Mouse (Mus musculus): ENCODE measurements at regions not wholly inside any gene's neighbourhood (a gene's known extent, or its start where the extent isn't known, plus 50 kb on each side); places are given as distances from the start of the nearest gene placed in this dataset.
"Not testable (repeated sequence)": the region's sequence is repeated elsewhere in the genome, so short reads cannot be mapped to it uniquely, and the experiment has no call there.

DNA sequence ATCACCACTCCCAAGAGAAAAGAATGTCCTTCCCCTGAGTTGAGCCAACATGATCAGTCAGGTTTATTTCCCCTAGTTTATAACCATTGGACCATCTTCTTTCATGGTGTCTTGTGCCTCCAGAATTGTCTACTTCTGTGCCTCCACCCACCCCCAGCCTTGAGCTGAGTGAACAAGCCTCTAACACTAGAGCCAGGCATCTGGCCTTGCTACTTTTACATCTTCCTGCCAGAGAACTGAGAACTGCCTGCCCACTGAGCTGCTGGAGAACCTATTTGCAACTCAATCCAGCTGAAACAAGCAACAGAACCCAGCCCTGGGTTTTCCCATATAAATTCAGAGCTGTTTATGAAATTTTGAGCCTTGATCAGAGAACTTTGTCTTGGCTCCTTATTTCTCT is 444.0 kb downstream of the Epm2a start:
- Histone ChIP-seq H3K9me3 (replicated peaks) (no peaks in the 10 kb centered on the region), H3K4me1 (ENCODE audit: insufficient read depth, low read depth, low read length) (no peaks in the 10 kb centered on the region), H3K27me3 (ENCODE audit: insufficient read depth, low read length) (no peaks in the 10 kb centered on the region), H3K4me3 (ENCODE audit: low read depth, low read length) (no peak overlapping the region), H3K36me3 (replicated peaks) (no peaks in the 10 kb centered on the region)
- no peak for ATAC-seq (ENCODE audit: extremely low read depth, insufficient number of reproducible peaks, low FRiP score, poor library complexity, severe bottlenecking)
- TF ChIP-seq GATA2 (IDR thresholded peaks at IDR 0.05; ENCODE audit: borderline replicate concordance, low read depth, low read length), result no peak
- TF ChIP-seq CTCF (IDR thresholded peaks at IDR 0.05; ENCODE audit: low read depth, low read length), result no peak
- no peak for TF ChIP-seq GATA1 (IDR thresholded peaks at IDR 0.05; ENCODE audit: borderline replicate concordance, low read length)
- DNase-seq (ENCODE audit: low spot score), result no peak

GRCm38 (mm10) chr10:11799510-11799909 is 456.3 kb downstream of the Epm2a start:
- Histone ChIP-seq H3K4me3 (ENCODE audit: low read depth, low read length) (no peak overlapping the region), H3K9me3 (replicated peaks) (no peaks in the 10 kb centered on the region), H3K4me1 (ENCODE audit: insufficient read depth, low read depth, low read length) (no peaks in the 10 kb centered on the region), H3K36me3 (replicated peaks) (no peaks in the 10 kb centered on the region), H3K27me3 (ENCODE audit: insufficient read depth, low read length) (no peaks in the 10 kb centered on the region)
- TF ChIP-seq GATA2 (IDR thresholded peaks at IDR 0.05; ENCODE audit: borderline replicate concordance, low read depth, low read length) (no peak), CTCF (IDR thresholded peaks at IDR 0.05; ENCODE audit: low read depth, low read length) (no peak), POLR2AphosphoS5 (IDR thresholded peaks at IDR 0.05; ENCODE audit: insufficient replicate concordance, low read depth, low read length) (no peak), TAL1 (conservative IDR thresholded peaks at IDR 0.05; ENCODE audit: low read depth, low read length) (no peak), GATA1 (IDR thresholded peaks at IDR 0.05; ENCODE audit: borderline replicate concordance, low read length) (no peak)
- DNase-seq (ENCODE audit: low spot score) (no peak), ATAC-seq (ENCODE audit: extremely low read depth, insufficient number of reproducible peaks, low FRiP score, poor library complexity, severe bottlenecking) (no peak)

- ATAC-seq (ENCODE audit: extremely low read depth, insufficient number of reproducible peaks, low FRiP score, poor library complexity, severe bottlenecking), result not testable (repeated sequence)
Measured at GRCm38 (mm10) chr10:11801372-11802230, 458.4 kb downstream of the Epm2a start.

GRCm38 (mm10) chr10:11809255-11809654 is 466.1 kb downstream of the Epm2a start:
- DNase-seq (ENCODE audit: low spot score) (no peak), ATAC-seq (ENCODE audit: extremely low read depth, insufficient number of reproducible peaks, low FRiP score, poor library complexity, severe bottlenecking) (no peak)
- no peak for TF ChIP-seq TAL1 (conservative IDR thresholded peaks at IDR 0.05; ENCODE audit: low read depth, low read length)
- no peak for TF ChIP-seq POLR2AphosphoS5 (IDR thresholded peaks at IDR 0.05; ENCODE audit: insufficient replicate concordance, low read depth, low read length)
- TF ChIP-seq GATA1 (IDR thresholded peaks at IDR 0.05; ENCODE audit: borderline replicate concordance, low read length), result no peak
- TF ChIP-seq CTCF (IDR thresholded peaks at IDR 0.05; ENCODE audit: low read depth, low read length), result no peak
- TF ChIP-seq GATA2 (IDR thresholded peaks at IDR 0.05; ENCODE audit: borderline replicate concordance, low read depth, low read length), result no peak
- H3K9me3 ChIP-seq (replicated peaks), result no peaks in the 10 kb centered on the region
- no peak overlapping the region for H3K4me3 ChIP-seq (ENCODE audit: low read depth, low read length)
- H3K27me3 ChIP-seq (ENCODE audit: insufficient read depth, low read length), result no peaks in the 10 kb centered on the region
- no peaks in the 10 kb centered on the region for H3K36me3 ChIP-seq (replicated peaks)
- no peaks in the 10 kb centered on the region; the same call in 1 of the 2 replicates for H3K4me1 ChIP-seq (ENCODE audit: insufficient read depth, low read depth, low read length)

More at GRCm38 (mm10) chr10:11801372-11802230, 458.4 kb downstream of the Epm2a start:
- H3K27me3 ChIP-seq (ENCODE audit: insufficient read depth, low read length); H3K4me3 ChIP-seq (ENCODE audit: low read depth, low read length); H3K9me3 ChIP-seq (replicated peaks); DNase-seq (ENCODE audit: low spot score); H3K4me1 ChIP-seq (ENCODE audit: insufficient read depth, low read depth, low read length); H3K36me3 ChIP-seq (replicated peaks): not testable (repeated sequence)

DNA sequence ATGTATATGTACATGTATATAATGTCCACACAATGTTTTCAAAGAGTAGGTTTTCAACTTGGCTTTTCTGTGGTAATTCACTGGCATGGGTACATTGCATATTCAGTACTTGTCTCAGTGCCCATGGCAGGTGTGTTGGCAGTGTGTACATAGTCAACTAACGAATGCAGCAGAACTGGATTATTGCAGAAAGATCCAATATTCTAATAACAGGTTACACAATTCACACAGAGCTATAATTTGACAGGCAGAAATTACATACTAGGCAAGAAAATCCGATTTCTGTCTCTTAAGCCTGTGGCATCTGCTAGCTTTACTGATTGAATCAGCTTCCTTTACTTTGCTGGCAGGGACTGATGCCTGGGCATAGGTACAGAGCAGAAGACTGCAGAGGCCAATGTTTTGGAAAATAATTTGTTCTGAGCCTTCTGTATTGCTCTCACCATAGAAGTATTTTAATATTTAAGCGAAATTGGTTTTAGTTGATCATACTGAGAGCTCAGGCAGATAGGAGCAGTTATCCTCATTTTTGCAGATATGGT is 479.3 kb downstream of the Epm2a start:
- no peak for TF ChIP-seq GATA1 (IDR thresholded peaks at IDR 0.05; ENCODE audit: borderline replicate concordance, low read length)
- TF ChIP-seq TAL1 (conservative IDR thresholded peaks at IDR 0.05; ENCODE audit: low read depth, low read length), result no peak
- TF ChIP-seq POLR2AphosphoS5 (IDR thresholded peaks at IDR 0.05; ENCODE audit: insufficient replicate concordance, low read depth, low read length), result no peak
- DNase-seq (ENCODE audit: low spot score), result no peak
- Histone ChIP-seq H3K9me3 (replicated peaks) (no peaks in the 10 kb centered on the region), H3K4me3 (ENCODE audit: low read depth, low read length) (no peak overlapping the region), H3K4me1 (ENCODE audit: insufficient read depth, low read depth, low read length) (no peaks in the 10 kb centered on the region), H3K27me3 (ENCODE audit: insufficient read depth, low read length) (no peaks in the 10 kb centered on the region), H3K36me3 (replicated peaks) (no peaks in the 10 kb centered on the region)
- ATAC-seq (ENCODE audit: extremely low read depth, insufficient number of reproducible peaks, low FRiP score, poor library complexity, severe bottlenecking), result no peak

GRCm38 (mm10) chr10:11841094-11841493 is 497.9 kb downstream of the Epm2a start:
- Histone ChIP-seq H3K27me3 (ENCODE audit: insufficient read depth, low read length) (no peaks in the 10 kb centered on the region), H3K9me3 (replicated peaks) (no peaks in the 10 kb centered on the region), H3K4me3 (ENCODE audit: low read depth, low read length) (no peak overlapping the region), H3K4me1 (ENCODE audit: insufficient read depth, low read depth, low read length) (no peaks in the 10 kb centered on the region), H3K36me3 (replicated peaks) (no peaks in the 10 kb centered on the region)
- TF ChIP-seq GATA1 (IDR thresholded peaks at IDR 0.05; ENCODE audit: borderline replicate concordance, low read length), result no peak
- no peak for TF ChIP-seq CTCF (IDR thresholded peaks at IDR 0.05; ENCODE audit: low read depth, low read length)
- no peak for TF ChIP-seq GATA2 (IDR thresholded peaks at IDR 0.05; ENCODE audit: borderline replicate concordance, low read depth, low read length)
- no peak for TF ChIP-seq POLR2AphosphoS5 (IDR thresholded peaks at IDR 0.05; ENCODE audit: insufficient replicate concordance, low read depth, low read length)
- TF ChIP-seq TAL1 (conservative IDR thresholded peaks at IDR 0.05; ENCODE audit: low read depth, low read length), result no peak
- ATAC-seq (ENCODE audit: extremely low read depth, insufficient number of reproducible peaks, low FRiP score, poor library complexity, severe bottlenecking), result no peak
- DNase-seq (ENCODE audit: low spot score), result no peak

Measured in G1E (cell line).